Mouse (Mus musculus) adrenal gland, postnatal 36 days (tissue): Measurements from ENCODE around the gene Dennd1a. TPM values are rescaled to one million over a fixed set of nuclear protein-coding genes. Genes with fewer than 3 reads are reported as not detected.

Experiments used
- DNase-seq, 2 experiments: peaks; one replicate each; pipeline ENCODE4 v3.0.0; 2021; ENCODE audit warnings: mixed read lengths in 1 of 2
- total RNA-seq, 2 experiments: library from RNA; stranded (reverse); gene quantifications; 2 replicates each; pipeline ENCODE4 v1.2.3; 2021

Gene Dennd1a
- total RNA-seq, 2 experiments from 2014 or later = 25.3 to 26.6 TPM

GRCm38 (mm10) chr2:38164326-38165035 is 122.7 kb downstream of the Dennd1a start:
- DNase-seq = peak; percentile 30 to 41

GRCm38 (mm10) chr2:38162486-38162885 is 124.7 kb downstream of the Dennd1a start:
- peak; percentile 17 to 25 for DNase-seq

- no peak for DNase-seq
Measured at GRCm38 (mm10) chr2:38161484-38161883, 125.7 kb downstream of the Dennd1a start.

- DNase-seq = no peak
Measured at GRCm38 (mm10) chr2:38159736-38160135, 127.5 kb downstream of the Dennd1a start.

- DNase-seq = no peak
Measured at GRCm38 (mm10) chr2:38157002-38157401, 130.2 kb downstream of the Dennd1a start.

GRCm38 (mm10) chr2:38156001-38156400 is 131.2 kb downstream of the Dennd1a start:
- no peak for DNase-seq

- DNase-seq = no peak
Measured at GRCm38 (mm10) chr2:38144831-38145230, 142.4 kb downstream of the Dennd1a start.

GRCm38 (mm10) chr2:38144067-38144779 is 143.0 kb downstream of the Dennd1a start:
- DNase-seq = no peak

- DNase-seq = no peak
Measured at GRCm38 (mm10) chr2:38142905-38143304, 144.3 kb downstream of the Dennd1a start.

- no peak for DNase-seq
Measured at GRCm38 (mm10) chr2:38142210-38142609, 145.0 kb downstream of the Dennd1a start.

GRCm38 (mm10) chr2:38139536-38139935 is 147.7 kb downstream of the Dennd1a start:
- DNase-seq = no peak

- DNase-seq = no peak
Measured at GRCm38 (mm10) chr2:38137086-38137485, 150.1 kb downstream of the Dennd1a start.

GRCm38 (mm10) chr2:38135427-38135826 is 151.8 kb downstream of the Dennd1a start:
- no peak for DNase-seq

- no peak for DNase-seq
Measured at GRCm38 (mm10) chr2:38133036-38133825, 154.0 kb downstream of the Dennd1a start.

GRCm38 (mm10) chr2:38132233-38132822 is 154.9 kb downstream of the Dennd1a start:
- DNase-seq = no peak

GRCm38 (mm10) chr2:38131538-38131937 is 155.7 kb downstream of the Dennd1a start:
- DNase-seq = no peak

- no peak for DNase-seq
Measured at GRCm38 (mm10) chr2:38129961-38130802, 157.0 kb downstream of the Dennd1a start.

GRCm38 (mm10) chr2:38126383-38126732 is 160.8 kb downstream of the Dennd1a start:
- no peak for DNase-seq

- no peak for DNase-seq
Measured at GRCm38 (mm10) chr2:38125671-38126382, 161.4 kb downstream of the Dennd1a start.

- no peak for DNase-seq
Measured at GRCm38 (mm10) chr2:38124727-38125126, 162.5 kb downstream of the Dennd1a start.

GRCm38 (mm10) chr2:38115000-38115399 is 172.2 kb downstream of the Dennd1a start:
- no peak for DNase-seq
